Mouse (Mus musculus) hindbrain, embryonic 11.5 days (tissue): Measurements from ENCODE around the gene Mzf1. TPM values are rescaled to one million over a fixed set of nuclear protein-coding genes. Genes with fewer than 3 reads are reported as not detected.
"Not testable (repeated sequence)": the region's sequence is repeated elsewhere in the genome, so short reads cannot be mapped to it uniquely, and the experiment has no call there.

Experiments used
- ATAC-seq: fragments of 200-750 bp; cut with Nextera tagmentation; 2 replicates; pipeline ENCODE4 v1.8.0; 2017; ENCODE audit warnings: mild to moderate bottlenecking, moderate TSS enrichment, moderate library complexity; ENCODE audit not compliant: low FRiP score
- DNase-seq: peaks from one replicate; pipeline ENCODE4 v3.0.0-alpha.2; 2015; ENCODE audit warnings: low spot score
- H3K27ac ChIP-seq: fragments of 300-500 bp; sonication (generic); 2 replicates; pipeline ENCODE4 v1.5.1; 2014; ENCODE audit warnings: mild to moderate bottlenecking, low read depth, low read length
- H3K27me3 ChIP-seq: fragments of 300-500 bp; sonication (generic); 2 replicates; pipeline ENCODE4 v1.6.1; 2014; ENCODE audit warnings: mild to moderate bottlenecking, low read length, moderate library complexity, mixed read lengths; ENCODE audit not compliant: control insufficient read depth, insufficient read depth
- H3K36me3 ChIP-seq: fragments of 300-500 bp; sonication (generic); 2 replicates; pipeline ENCODE4 v1.6.1; 2014; ENCODE audit warnings: mild to moderate bottlenecking, low read length, moderate library complexity, mixed read lengths; ENCODE audit not compliant: control insufficient read depth, insufficient read depth
- H3K4me1 ChIP-seq: fragments of 300-500 bp; sonication (generic); replicated peaks from 2 replicates; pipeline ENCODE4 v1.6.1; 2014; ENCODE audit warnings: low read length, mixed read lengths; ENCODE audit not compliant: control insufficient read depth, insufficient read depth
- H3K4me2 ChIP-seq: fragments of 300-500 bp; sonication (generic); replicated peaks from 2 replicates; pipeline ENCODE4 v1.6.1; 2014; ENCODE audit warnings: mild to moderate bottlenecking, low read depth, low read length
- H3K4me3 ChIP-seq: fragments of 300-500 bp; sonication (generic); 2 replicates; pipeline ENCODE4 v1.5.1; 2014; ENCODE audit warnings: low read depth, low read length
- H3K9ac ChIP-seq: fragments of 300-500 bp; sonication (generic); 2 replicates; pipeline ENCODE4 v1.6.1; 2014; ENCODE audit warnings: low read depth, low read length
- H3K9me3 ChIP-seq: fragments of 300-500 bp; sonication (generic); 2 replicates; pipeline ENCODE4 v1.6.1; 2016; ENCODE audit warnings: low read length; ENCODE audit not compliant: control insufficient read depth
- WGBS: fragments of 180-500 bp; shearing (Covaris S2); extraction: QIAGEN DNeasy Blood & Tissue Kit; methylation state at CpG from one replicate; pipeline ENCODE4 v1.1.7; 2014; 5-methylcytosine and 5-hydroxymethylcytosine counted together
- polyA plus RNA-seq: library from polyadenylated mRNA; unstranded; fragments of >200 nt; fragmentation: Nextera tagmentation; extraction: Ambion mirVana; gene quantifications from 2 replicates; pipeline ENCODE4 v1.2.1, GENCODE M21; 2014

Gene Mzf1
- 2.4 and 2.6 TPM in 2 replicates for polyA plus RNA-seq

DNA sequence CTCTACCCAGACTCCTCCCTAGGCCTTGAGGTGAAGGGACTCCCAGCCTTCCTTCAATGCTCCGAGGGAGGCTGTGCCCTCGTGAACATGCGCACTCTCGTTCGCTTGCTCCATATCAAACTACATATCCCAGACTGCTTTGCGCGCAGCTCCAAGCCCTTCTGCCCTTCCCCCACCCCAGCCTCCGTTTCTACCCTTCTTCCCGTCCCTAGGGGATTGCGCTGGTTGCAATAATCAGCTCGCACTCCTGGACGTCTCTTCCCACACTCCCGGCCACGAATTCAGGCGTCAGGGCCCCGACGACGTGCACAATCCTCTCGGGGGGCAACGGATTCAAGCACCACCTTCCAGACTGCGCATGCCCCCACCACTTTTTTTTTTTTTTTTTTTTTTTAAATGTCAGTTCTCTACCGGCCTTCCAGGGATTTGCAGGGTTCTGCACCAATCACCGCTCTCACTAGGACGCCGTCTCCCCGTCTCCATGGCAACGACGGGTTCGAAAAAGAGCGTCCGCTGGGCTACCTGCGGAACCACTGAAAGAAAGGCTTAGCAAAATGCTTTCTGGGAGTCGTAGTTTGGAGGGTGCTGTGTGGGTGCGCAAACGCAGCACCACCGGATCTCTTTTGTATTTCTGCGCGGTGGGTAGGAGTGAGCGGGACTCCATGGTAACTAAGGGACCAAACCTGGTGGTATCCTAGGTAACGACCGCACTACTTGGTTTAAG is at the start of gene Mzf1:
TSS of gene Mzf1 (minus strand) at position 478 of the 724 bp plus-strand sequence.
- H3K9me3 ChIP-seq: no peaks in the 10 kb centered on the region
- peak within 1 kb of the TSS; percentile 46 for H3K4me2 ChIP-seq
- peak within 1 kb of the TSS; percentile 87 for H3K27ac ChIP-seq
- peak within 1 kb of the TSS; percentile 45 for H3K4me3 ChIP-seq
- H3K4me1 ChIP-seq: no peaks in the 10 kb centered on the region
- peak within 1 kb of the TSS; percentile 48 for H3K9ac ChIP-seq
- no peaks in the 10 kb centered on the region for H3K36me3 ChIP-seq
- peak; percentile 97 for DNase-seq
- no peaks in the 10 kb centered on the region for H3K27me3 ChIP-seq
- WGBS: 0% methylated on average over 41 of the region's 41 CpGs
- ATAC-seq: peak; percentile 95

- H3K4me1 ChIP-seq: no peaks in the 10 kb centered on the region
- no peak within 1 kb of the TSS for H3K4me3 ChIP-seq
- DNase-seq (no peak), ATAC-seq (no peak)
- H3K9ac ChIP-seq: no peak within 1 kb of the TSS
- no peak within 1 kb of the TSS for H3K4me2 ChIP-seq
- no peaks in the 10 kb centered on the region for H3K27me3 ChIP-seq
- H3K36me3 ChIP-seq: no peaks in the 10 kb centered on the region
- WGBS: 64% methylated on average over 3 of the region's 3 CpGs
- no peak within 1 kb of the TSS for H3K27ac ChIP-seq
- H3K9me3 ChIP-seq: no peaks in the 10 kb centered on the region
Observed at GRCm38 (mm10) chr7:13095073-13095472, 40.5 kb upstream of the Mzf1 start, which contains the start of gene Vmn1r85. Vmn1r85 (minus strand) TSS chr7:13095173.

GRCm38 (mm10) chr7:13072293-13072692 is 17.7 kb upstream of the Mzf1 start:
- H3K9ac ChIP-seq: no peak overlapping the region
- no peaks in the 10 kb centered on the region for H3K4me1 ChIP-seq
- no peak overlapping the region for H3K4me2 ChIP-seq
- no peaks in the 10 kb centered on the region for H3K9me3 ChIP-seq
- no peaks in the 10 kb centered on the region for H3K27me3 ChIP-seq
- no peak for DNase-seq
- WGBS: 56% methylated on average over 5 of the region's 5 CpGs
- no peaks in the 10 kb centered on the region for H3K36me3 ChIP-seq
- ATAC-seq: no peak
- H3K27ac ChIP-seq: no peak overlapping the region
- H3K4me3 ChIP-seq: no peak overlapping the region

DNA sequence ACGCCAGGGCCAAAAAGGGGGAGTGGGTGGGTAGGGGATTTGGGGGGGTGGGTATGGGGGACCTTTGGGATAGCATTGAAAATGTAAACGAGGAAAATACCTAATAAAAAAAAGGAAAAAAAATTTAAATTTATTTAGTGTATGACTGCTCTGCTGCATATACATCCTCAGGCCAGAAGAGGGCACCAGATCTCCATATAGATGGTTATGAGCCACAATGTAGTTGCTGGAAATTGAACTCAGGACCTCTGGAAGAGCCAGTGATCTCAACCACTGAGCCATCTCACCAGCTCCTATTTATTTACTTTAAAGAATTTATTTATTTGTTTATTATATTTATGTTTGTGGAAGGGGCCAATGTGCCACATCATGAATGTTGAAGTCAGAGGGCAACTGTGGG is 8.8 kb upstream of the Mzf1 start:
- not testable (repeated sequence) for H3K4me3 ChIP-seq, H3K9ac ChIP-seq, H3K36me3 ChIP-seq, H3K27ac ChIP-seq, H3K4me2 ChIP-seq, H3K9me3 ChIP-seq, H3K4me1 ChIP-seq, H3K27me3 ChIP-seq
- 24% methylated on average over 1 of the region's 2 CpGs for WGBS
- DNase-seq (peak; percentile 17), ATAC-seq (0 out of 2 replicates have a peak, but pooled peaks have one; percentile 19)

DNA sequence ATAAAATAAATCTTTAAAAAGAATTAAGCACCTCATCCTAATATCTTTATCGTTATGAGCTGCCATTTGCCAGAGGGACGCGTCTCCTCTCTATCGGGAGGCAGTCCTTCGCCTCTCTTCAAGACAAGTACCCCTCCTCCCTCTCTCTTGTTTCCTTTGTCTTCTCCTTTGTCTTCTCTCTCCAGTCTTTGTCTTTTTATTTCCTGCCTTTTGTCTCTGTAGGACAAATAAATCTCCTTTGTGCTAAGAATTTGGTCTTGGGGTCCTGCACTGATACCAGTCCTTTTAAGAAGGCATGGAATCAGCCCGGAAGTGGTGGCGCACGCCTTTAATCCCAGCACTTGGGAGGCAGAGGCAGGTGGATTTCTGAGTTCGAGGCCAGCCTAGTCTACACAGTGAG is 5.0 kb upstream of the Mzf1 start:
- no peaks in the 10 kb centered on the region for H3K36me3 ChIP-seq
- no peak overlapping the region for H3K4me2 ChIP-seq
- no peak overlapping the region for H3K4me3 ChIP-seq
- H3K9ac ChIP-seq: no peak overlapping the region
- 86% methylated on average over 9 of the region's 9 CpGs for WGBS
- H3K27ac ChIP-seq: no peak overlapping the region
- no peaks in the 10 kb centered on the region for H3K4me1 ChIP-seq
- no peaks in the 10 kb centered on the region for H3K9me3 ChIP-seq
- ATAC-seq (no peak), DNase-seq (no peak)
- no peaks in the 10 kb centered on the region for H3K27me3 ChIP-seq

DNA sequence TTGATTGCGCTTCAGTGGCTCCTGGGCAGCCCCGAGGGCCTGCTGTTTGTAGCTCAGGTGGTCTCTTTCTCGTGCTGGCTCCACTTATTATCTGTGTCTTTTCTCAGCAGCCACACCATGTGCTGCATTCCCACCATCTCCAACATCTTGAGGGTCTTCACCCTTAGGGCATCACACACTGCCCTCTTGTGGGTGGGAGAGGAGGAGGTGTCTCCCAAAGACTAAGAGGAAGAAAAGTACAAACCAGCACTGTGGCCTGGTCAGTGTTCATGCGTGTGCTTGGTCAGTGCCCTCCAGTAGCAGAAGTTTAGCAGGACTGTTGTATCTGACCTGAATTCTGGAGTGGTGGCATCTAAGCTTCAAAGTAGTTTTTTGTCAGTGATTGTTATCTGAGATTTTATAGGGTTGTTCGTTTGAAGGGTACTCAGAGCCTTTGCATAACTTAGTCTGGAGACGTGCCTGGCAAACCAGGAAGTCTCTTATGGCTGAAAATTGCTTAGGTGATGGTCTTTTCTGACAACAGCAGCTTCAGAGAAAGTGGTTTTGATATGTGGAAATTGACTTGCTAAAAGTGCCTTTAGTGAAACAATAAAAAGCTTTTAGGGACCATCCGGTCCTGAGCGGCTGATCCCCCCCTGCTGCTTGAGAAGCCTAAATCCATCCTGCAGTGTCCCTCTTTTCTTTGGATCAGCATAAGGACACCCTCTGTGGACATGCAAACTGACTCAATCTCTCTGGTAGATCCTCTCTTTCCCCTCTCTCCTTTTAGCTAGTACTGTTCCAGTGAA is 2.5 kb upstream of the Mzf1 start:
- DNase-seq (no peak), ATAC-seq (no peak)
- Histone ChIP-seq H3K4me2 (no peak overlapping the region), H3K36me3 (no peaks in the 10 kb centered on the region), H3K27ac (no peak overlapping the region), H3K4me1 (no peaks in the 10 kb centered on the region), H3K27me3 (no peaks in the 10 kb centered on the region), H3K4me3 (no peak overlapping the region), H3K9ac (no peak overlapping the region), H3K9me3 (no peaks in the 10 kb centered on the region)
- 65% methylated on average over 8 of the region's 8 CpGs for WGBS

DNA sequence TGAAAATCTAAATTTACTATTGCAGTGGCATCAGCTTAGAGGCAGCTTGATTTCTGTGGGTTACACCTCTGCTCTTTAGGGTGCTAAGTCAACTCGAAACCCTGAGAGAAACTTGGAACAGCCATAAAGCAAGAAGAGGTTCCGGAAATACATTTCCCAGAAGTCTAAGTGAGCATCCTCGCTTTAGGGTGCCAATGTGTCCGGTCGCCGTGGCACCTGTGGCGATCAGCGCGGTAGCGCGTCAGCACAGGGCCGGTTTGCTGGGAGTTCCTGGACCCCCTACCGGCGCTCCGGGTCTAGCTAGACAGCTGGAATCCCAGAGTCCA is 640 bp downstream of the Mzf1 start:
- WGBS: 2% methylated on average over 15 of the region's 15 CpGs
- no peaks in the 10 kb centered on the region for H3K27me3 ChIP-seq
- no peak for ATAC-seq
- H3K27ac ChIP-seq: no peak overlapping the region
- H3K4me3 ChIP-seq: peak overlapping the region; percentile 45
- H3K4me2 ChIP-seq: peak overlapping the region; percentile 41
- no peaks in the 10 kb centered on the region for H3K36me3 ChIP-seq
- H3K9ac ChIP-seq: peak overlapping the region; percentile 48
- no peaks in the 10 kb centered on the region for H3K4me1 ChIP-seq
- no peaks in the 10 kb centered on the region for H3K9me3 ChIP-seq
- no peak for DNase-seq

- Histone ChIP-seq H3K9ac (no peak overlapping the region), H3K36me3 (no peaks in the 10 kb centered on the region), H3K27ac (no peak overlapping the region), H3K9me3 (no peaks in the 10 kb centered on the region), H3K27me3 (no peaks in the 10 kb centered on the region), H3K4me2 (peak overlapping the region; percentile 41), H3K4me3 (peak overlapping the region; percentile 45), H3K4me1 (no peaks in the 10 kb centered on the region)
- DNase-seq: no peak
- no peak for ATAC-seq
- WGBS: 91% methylated on average over 2 of the region's 2 CpGs
Observed at GRCm38 (mm10) chr7:13053501-13053900, 1.1 kb downstream of the Mzf1 start.

DNA sequence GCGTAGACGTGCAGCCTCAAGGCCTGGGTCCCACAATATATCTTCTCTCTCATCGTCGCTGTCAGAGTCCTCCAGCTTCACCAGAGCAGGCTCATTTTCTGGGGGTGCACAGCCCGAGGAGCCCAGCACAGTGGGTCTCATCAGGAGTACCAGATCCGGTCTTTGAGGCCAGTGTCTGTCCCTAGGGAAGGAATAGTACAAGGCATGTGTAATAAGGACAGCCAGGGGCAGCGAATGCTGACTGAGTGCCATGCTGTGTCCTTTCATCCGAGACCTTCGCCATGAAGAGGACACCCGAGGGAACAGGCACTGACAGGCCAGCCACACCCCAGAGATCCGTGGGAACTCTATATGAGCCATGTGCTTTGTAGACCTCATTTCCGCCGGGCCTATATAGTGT is 1.6 kb downstream of the Mzf1 start:
- Histone ChIP-seq H3K4me3 (no peak overlapping the region), H3K9ac (no peak overlapping the region), H3K4me2 (no peak overlapping the region), H3K27ac (no peak overlapping the region), H3K36me3 (no peaks in the 10 kb centered on the region), H3K27me3 (no peaks in the 10 kb centered on the region), H3K4me1 (no peaks in the 10 kb centered on the region), H3K9me3 (no peaks in the 10 kb centered on the region)
- DNase-seq (no peak), ATAC-seq (no peak)
- WGBS: 89% methylated on average over 13 of the region's 13 CpGs
